Comparison of ENCODE assay signal across 21 mouse cellular contexts in the genomic region with DNA sequence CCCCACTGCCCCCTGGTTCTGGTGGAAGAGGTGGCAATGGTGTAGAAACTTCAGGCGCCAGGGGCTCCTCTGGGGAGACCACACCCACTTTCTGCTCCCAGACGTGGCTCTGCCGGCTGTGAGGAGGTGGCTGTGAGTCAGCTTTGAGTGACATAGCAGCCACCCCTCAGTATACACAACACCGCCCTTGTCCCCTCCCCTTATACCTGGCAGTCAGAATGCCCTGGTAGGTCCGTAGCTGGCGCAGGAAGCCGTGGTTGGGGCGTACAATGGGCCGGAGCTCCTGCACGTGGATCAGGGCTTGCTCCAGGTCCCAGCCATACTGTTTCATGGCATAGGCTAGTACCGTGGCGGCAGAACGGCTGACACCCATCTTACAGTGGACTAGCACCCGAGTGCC. TPM values are rescaled to one million over a fixed set of nuclear protein-coding genes. Genes with fewer than 3 reads are reported as not detected.
DNase-seq lines count a peak whose midpoint lies in the region; ATAC-seq and TF ChIP-seq lines count a peak whose summit lies in the region.
"Had no signal": no experiment of that assay in that cellular context is flagged by ENCODE, and none has a peak within 500 bp of the region (broad histone marks: within the 10 kb centered on the region; RNA-seq: fewer than 3 reads in every experiment).

No protein-coding gene starts in this region.

- H3K4me1 ChIP-seq in lung, embryonic 14.5 days (ENCODE audit: insufficient read depth) = no peaks in the 10 kb centered on the region; the same call in 1 of the 2 replicates
- peaks cover 9% of the 10 kb centered on the region for H3K4me1 ChIP-seq in embryonic facial prominence, embryonic 13.5 days

- no peak overlapping the region for H3K4me3 ChIP-seq in lung, embryonic 14.5 days (ENCODE audit: low read depth, low read length)
- no peak overlapping the region for H3K4me3 ChIP-seq in embryonic facial prominence, embryonic 13.5 days
- H3K4me3 ChIP-seq: forebrain, embryonic 15.5 days; gastrocnemius, adult 2 months; heart, adult 2 months; hindbrain, embryonic 13.5 days; liver, embryonic 13.5 days; midbrain, embryonic 15.5 days had no signal

- no peak for ATAC-seq in lung, embryonic 14.5 days (ENCODE audit: insufficient read depth)
- no peak for ATAC-seq in embryonic facial prominence, embryonic 13.5 days (ENCODE audit: insufficient number of reproducible peaks, insufficient read depth, low FRiP score, low TSS enrichment, low read depth)
- ATAC-seq: forebrain, embryonic 15.5 days; midbrain, embryonic 15.5 days; Patski had no signal

- no peaks in the 10 kb centered on the region for H3K36me3 ChIP-seq in lung, embryonic 14.5 days (ENCODE audit: insufficient read depth)
- H3K36me3 ChIP-seq in embryonic facial prominence, embryonic 13.5 days = peaks cover 12% of the 10 kb centered on the region; the same call in 1 of the 2 replicates
- H3K36me3 ChIP-seq: forebrain, embryonic 15.5 days; liver, embryonic 13.5 days; midbrain, embryonic 15.5 days had no signal

- H3K27me3 ChIP-seq in lung, embryonic 14.5 days (ENCODE audit: insufficient read depth, low read length) = no peaks in the 10 kb centered on the region
- H3K27me3 ChIP-seq in embryonic facial prominence, embryonic 13.5 days = peaks cover 11% of the 10 kb centered on the region; the same call in 1 of the 2 replicates
- H3K27me3 ChIP-seq: midbrain, embryonic 15.5 days; Patski had no signal

- no peak overlapping the region for H3K27ac ChIP-seq in lung, embryonic 14.5 days (ENCODE audit: low read depth)
- H3K27ac ChIP-seq in embryonic facial prominence, embryonic 13.5 days = no peak overlapping the region
- H3K27ac ChIP-seq: forebrain, embryonic 15.5 days; gastrocnemius, adult 2 months; heart, adult 2 months; hindbrain, embryonic 13.5 days; liver, embryonic 13.5 days; midbrain, embryonic 15.5 days had no signal

- no peak overlapping the region for H3K4me2 ChIP-seq in lung, embryonic 14.5 days
- H3K4me2 ChIP-seq in embryonic facial prominence, embryonic 13.5 days = no peak overlapping the region
- H3K4me2 ChIP-seq: forebrain, embryonic 15.5 days; hindbrain, embryonic 13.5 days; liver, embryonic 13.5 days; midbrain, embryonic 15.5 days had no signal

- peak; percentile 16 for DNase-seq in lung, embryonic 14.5 days
- DNase-seq in lung, postnatal 4 days = no peak
- DNase-seq in urinary bladder, postnatal 14 days (ENCODE audit: low spot score) = peak; percentile 55
- DNase-seq in urinary bladder, adult 2 months (ENCODE audit: low spot score) = no peak
- no peak for DNase-seq in frontal cortex, adult 2 months (ENCODE audit: extremely low spot score in 1 of 2, low spot score in 1 of 2)
- no peak for DNase-seq in embryo, embryonic 10.5 days (ENCODE audit: low spot score)
- DNase-seq: cerebellum, adult 2 months; gastrocnemius, adult 2 months; heart, adult 2 months; kidney, adult 11 months; kidney, postnatal 36 days; liver, embryonic 13.5 days had no signal

- TF ChIP-seq CTCF in lung, embryonic 14.5 days (IDR thresholded peaks at IDR 0.05; ENCODE audit: low read depth) = no peak

- 46% methylated on average over 14 of the region's 14 CpGs for WGBS in lung, embryonic 14.5 days
- 69% methylated on average over 14 of the region's 14 CpGs for WGBS in embryonic facial prominence, embryonic 13.5 days

- no peaks in the 10 kb centered on the region for H3K9me3 ChIP-seq in lung, embryonic 14.5 days (ENCODE audit: low read depth, low read length)
- no peaks in the 10 kb centered on the region for H3K9me3 ChIP-seq in embryonic facial prominence, embryonic 13.5 days
- H3K9me3 ChIP-seq: forebrain, embryonic 15.5 days; hindbrain, embryonic 13.5 days; liver, embryonic 13.5 days; midbrain, embryonic 15.5 days had no signal

- H3K9ac ChIP-seq in lung, embryonic 14.5 days = no peak overlapping the region
- H3K9ac ChIP-seq in embryonic facial prominence, embryonic 13.5 days = 0 out of 2 replicates have a peak overlapping the region, but pooled peaks have one; percentile 6
- H3K9ac ChIP-seq: forebrain, embryonic 15.5 days; hindbrain, embryonic 13.5 days; liver, embryonic 13.5 days; midbrain, embryonic 15.5 days had no signal

RNA-seq across cellular contexts. Expression of a gene that starts 5.3 kb away (rescaled TPM):
- 10.6 and 11.1 TPM in 2 replicates for polyA plus RNA-seq in lung, embryonic 14.5 days (2014; fragmentation: Nextera tagmentation; extraction: Ambion mirVana)
- polyA plus RNA-seq in urinary bladder, adult 2 months (2012; rRNA removed) = 83.3 and 90.8 TPM in 2 replicates
- polyA plus RNA-seq in embryonic facial prominence, embryonic 13.5 days (2015; fragmentation: Nextera tagmentation; extraction: Ambion mirVana) = 17.4 and 20.3 TPM in 2 replicates
- polyA plus RNA-seq in frontal cortex, adult 2 months (2012; rRNA removed) = 98.6 and 106 TPM in 2 replicates

RNA-seq across cellular contexts. Expression of a gene that starts 19.2 kb away (rescaled TPM):
- polyA plus RNA-seq in lung, embryonic 14.5 days (2014; fragmentation: Nextera tagmentation; extraction: Ambion mirVana) = 2.4 and 2.8 TPM in 2 replicates
- polyA plus RNA-seq in urinary bladder, adult 2 months (2012; rRNA removed) = 13.6 and 18.6 TPM in 2 replicates
- polyA plus RNA-seq in embryonic facial prominence, embryonic 13.5 days (2015; fragmentation: Nextera tagmentation; extraction: Ambion mirVana) = 12.6 and 13.5 TPM in 2 replicates
- 73.1 and 77.0 TPM in 2 replicates for polyA plus RNA-seq in frontal cortex, adult 2 months (2012; rRNA removed)

RNA-seq across cellular contexts. Expression of a gene that starts 32.0 kb away (rescaled TPM):
- polyA plus RNA-seq in lung, embryonic 14.5 days (2014; fragmentation: Nextera tagmentation; extraction: Ambion mirVana) = 22.6 and 22.8 TPM in 2 replicates
- polyA plus RNA-seq in urinary bladder, adult 2 months (2012; rRNA removed) = 76.4 and 82.1 TPM in 2 replicates
- polyA plus RNA-seq in embryonic facial prominence, embryonic 13.5 days (2015; fragmentation: Nextera tagmentation; extraction: Ambion mirVana) = 21.2 and 24.9 TPM in 2 replicates
- 35.0 and 39.4 TPM in 2 replicates for polyA plus RNA-seq in frontal cortex, adult 2 months (2012; rRNA removed)

RNA-seq across cellular contexts. Expression of a gene that starts 42.3 kb away (rescaled TPM):
- 19.4 and 23.0 TPM in 2 replicates for polyA plus RNA-seq in lung, embryonic 14.5 days (2014; fragmentation: Nextera tagmentation; extraction: Ambion mirVana)
- 69.4 and 74.6 TPM in 2 replicates for polyA plus RNA-seq in urinary bladder, adult 2 months (2012; rRNA removed)
- polyA plus RNA-seq in embryonic facial prominence, embryonic 13.5 days (2015; fragmentation: Nextera tagmentation; extraction: Ambion mirVana) = 17.0 and 19.6 TPM in 2 replicates
- 183 and 199 TPM in 2 replicates for polyA plus RNA-seq in frontal cortex, adult 2 months (2012; rRNA removed)

RNA-seq across cellular contexts. Expression of a gene that starts 49.5 kb away (rescaled TPM):
- not detected in 2 replicates for polyA plus RNA-seq in lung, embryonic 14.5 days (2014; fragmentation: Nextera tagmentation; extraction: Ambion mirVana)
- not detected in 2 replicates for polyA plus RNA-seq in urinary bladder, adult 2 months (2012; rRNA removed)
- polyA plus RNA-seq in embryonic facial prominence, embryonic 13.5 days (2015; fragmentation: Nextera tagmentation; extraction: Ambion mirVana) = not detected in 2 replicates
- polyA plus RNA-seq in frontal cortex, adult 2 months (2012; rRNA removed) = not detected in 2 replicates
- polyA plus RNA-seq: cortical plate, adult 2 months; forebrain, embryonic 15.5 days; heart, adult 2 months; heart, embryonic 16.5 days; hindbrain, embryonic 13.5 days; liver, embryonic 13.5 days; midbrain, embryonic 15.5 days; neural tube, embryonic 11.5 days; small intestine, adult 2 months had no signal

Comparison
In these comparisons a context has a peak if more than half of its experiments do, and no peak if none do; other contexts are left out.
1. DNase-seq: peak in lung, embryonic 14.5 days (single experiment) and urinary bladder, postnatal 14 days (single experiment); none in lung, postnatal 4 days (0 of 2), urinary bladder, adult 2 months (single experiment), frontal cortex, adult 2 months (0 of 2) and embryo, embryonic 10.5 days (single experiment).